Mouse (Mus musculus): ENCODE results near the gene Tnfrsf18.

Gene Tnfrsf18

GRCm38 (mm10) chr4:156026013-156026412 is at the start of gene Tnfrsf18:
Gene Tnfrsf18 (plus strand): TSS chr4:156026164.
- no peak for DNase-seq (ENCODE audit: low spot score)

- no peak for DNase-seq (ENCODE audit: low spot score)
These were observed 44.4 kb upstream of the Tnfrsf18 start for GRCm38 (mm10) chr4:155981436-155982082.

- DNase-seq (ENCODE audit: low spot score): no peak
These were observed 42.2 kb upstream of the Tnfrsf18 start for GRCm38 (mm10) chr4:155983788-155984187.

- no peak for DNase-seq (ENCODE audit: low spot score)
These were observed 34.6 kb upstream of the Tnfrsf18 start for GRCm38 (mm10) chr4:155991211-155991907.

- peak; percentile 20 for DNase-seq (ENCODE audit: low spot score)
These were observed 34.1 kb upstream of the Tnfrsf18 start for GRCm38 (mm10) chr4:155991908-155992230.

GRCm38 (mm10) chr4:155992241-155992905 is 33.6 kb upstream of the Tnfrsf18 start, which contains the start of the genes B3galt6 and Sdf4:
Gene B3galt6 (minus strand): TSS chr4:155992649.
Gene Sdf4 (plus strand): TSS chr4:155992872.
- DNase-seq (ENCODE audit: low spot score): peak; percentile 89

GRCm38 (mm10) chr4:155992906-155993547 is 32.9 kb upstream of the Tnfrsf18 start:
- no peak for DNase-seq (ENCODE audit: low spot score)

- DNase-seq (ENCODE audit: low spot score): no peak
These were observed 32.4 kb upstream of the Tnfrsf18 start for GRCm38 (mm10) chr4:155993606-155994005.

- DNase-seq (ENCODE audit: low spot score): no peak
These were observed 21.9 kb upstream of the Tnfrsf18 start for GRCm38 (mm10) chr4:156004109-156004508.

- no peak for DNase-seq (ENCODE audit: low spot score)
These were observed 17.6 kb upstream of the Tnfrsf18 start for GRCm38 (mm10) chr4:156008369-156008768.

- DNase-seq (ENCODE audit: low spot score): no peak
These were observed 12.3 kb upstream of the Tnfrsf18 start, which contains the start of gene Tnfrsf4 for GRCm38 (mm10) chr4:156013637-156014036. Gene Tnfrsf4 (plus strand): TSS chr4:156013843.

GRCm38 (mm10) chr4:156014436-156014835 is 11.5 kb upstream of the Tnfrsf18 start:
- DNase-seq (ENCODE audit: low spot score): no peak

- DNase-seq (ENCODE audit: low spot score): no peak
These were observed 6.2 kb upstream of the Tnfrsf18 start for GRCm38 (mm10) chr4:156019771-156020170.

GRCm38 (mm10) chr4:156021381-156021780 is 4.6 kb upstream of the Tnfrsf18 start:
- DNase-seq (ENCODE audit: low spot score): no peak

GRCm38 (mm10) chr4:156021942-156022419 is 4.0 kb upstream of the Tnfrsf18 start:
- DNase-seq (ENCODE audit: low spot score): no peak

- no peak for DNase-seq (ENCODE audit: low spot score)
These were observed 2.4 kb upstream of the Tnfrsf18 start for GRCm38 (mm10) chr4:156023520-156023919.

- no peak for DNase-seq (ENCODE audit: low spot score)
These were observed 1.8 kb upstream of the Tnfrsf18 start for GRCm38 (mm10) chr4:156024184-156024583.

GRCm38 (mm10) chr4:156028580-156028979 is 2.6 kb downstream of the Tnfrsf18 start:
- no peak for DNase-seq (ENCODE audit: low spot score)

- DNase-seq (ENCODE audit: low spot score): no peak
These were observed 4.7 kb downstream of the Tnfrsf18 start for GRCm38 (mm10) chr4:156030651-156031118.

GRCm38 (mm10) chr4:156031255-156031592 is 5.3 kb downstream of the Tnfrsf18 start:
- no peak for DNase-seq (ENCODE audit: low spot score)

GRCm38 (mm10) chr4:156031593-156032391 is 5.8 kb downstream of the Tnfrsf18 start:
- DNase-seq (ENCODE audit: low spot score): peak; percentile 79
